Mouse (Mus musculus): ENCODE results near the gene Eml2.

Eml2 gene

GRCm38 (mm10) chr7:19235092-19235671 is 59.0 kb downstream of the Eml2 start:
- no peak for DNase-seq

DNA sequence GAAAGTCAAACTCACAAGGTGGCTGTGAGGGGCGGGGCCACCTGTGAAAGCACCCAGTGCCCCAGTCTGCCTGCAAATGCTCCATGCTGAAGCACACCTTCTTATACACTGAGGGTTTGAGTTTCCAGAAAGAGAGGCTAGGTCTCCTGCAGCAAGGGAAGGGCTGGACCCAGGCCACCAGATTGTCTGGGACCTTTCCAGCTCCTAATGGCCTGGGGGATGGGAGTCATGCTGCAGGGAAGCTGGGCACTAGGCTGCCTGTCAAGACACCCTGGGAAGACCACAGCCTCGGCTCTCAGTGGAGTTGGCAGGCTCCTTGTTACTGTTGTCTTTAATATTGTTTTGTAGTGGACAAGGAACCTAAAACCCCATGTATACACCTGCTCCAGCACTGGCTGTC is 60.2 kb downstream of the Eml2 start:
- no peak for DNase-seq

DNA sequence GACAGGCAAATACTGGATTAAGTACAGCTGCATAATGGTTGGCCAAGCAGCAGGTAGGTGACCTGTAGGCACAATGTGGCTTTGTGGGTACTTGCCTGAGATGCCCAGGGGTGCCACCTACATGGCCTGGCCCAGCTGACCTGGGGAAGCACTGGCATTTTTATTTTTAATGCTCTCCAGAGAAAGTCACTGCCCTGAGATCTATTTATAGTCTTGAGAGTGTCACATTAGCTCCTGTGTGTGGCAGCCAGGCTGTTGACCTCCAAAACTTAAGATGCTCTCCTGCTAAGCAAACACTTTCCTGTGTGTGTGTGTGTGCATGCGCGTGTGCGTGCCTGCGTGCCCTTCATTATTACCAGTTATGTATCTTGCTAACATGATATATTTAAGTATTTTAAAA is 62.1 kb downstream of the Eml2 start:
- DNase-seq = no peak

DNA sequence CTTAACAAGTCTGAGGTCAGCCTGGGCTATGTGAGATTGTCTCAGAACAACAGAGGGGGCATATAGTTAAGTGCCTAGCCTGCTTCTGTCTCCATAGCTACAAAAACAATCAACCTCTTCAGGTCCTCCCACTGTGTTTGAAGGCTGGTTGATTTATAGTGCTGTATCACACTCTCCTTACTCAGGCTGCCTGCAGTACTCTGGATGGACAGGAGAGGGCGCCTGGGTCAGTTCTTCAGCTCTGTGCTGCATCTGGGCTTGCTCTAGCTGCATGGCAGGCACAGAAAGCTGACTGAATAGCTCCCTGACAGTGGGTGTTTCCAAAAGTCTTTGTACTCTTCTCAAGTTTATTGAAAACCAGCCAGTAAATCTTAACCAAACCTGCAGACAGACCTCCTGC is 63.2 kb downstream of the Eml2 start:
- peak; percentile 90 for DNase-seq

DNA sequence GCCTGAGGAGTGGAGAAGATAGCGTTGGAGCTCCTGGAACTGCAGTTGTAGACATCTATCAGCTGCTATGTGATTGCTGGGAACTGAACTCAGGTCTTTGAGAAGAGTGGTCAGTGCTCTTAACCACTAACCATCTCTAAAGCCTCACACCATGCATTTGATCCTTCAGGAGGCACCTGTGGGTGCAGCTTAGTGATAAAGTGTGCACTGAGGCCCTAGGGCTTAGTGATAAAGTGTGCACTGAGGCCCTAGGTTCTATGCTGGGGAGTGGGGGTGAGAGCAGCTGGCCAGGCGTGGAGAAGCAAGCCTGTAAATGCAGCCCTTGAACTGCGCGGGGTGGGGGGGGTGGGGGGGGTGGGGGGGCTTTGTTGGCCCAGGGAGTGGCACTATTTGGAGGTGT is 63.8 kb downstream of the Eml2 start:
- no peak for DNase-seq

DNA sequence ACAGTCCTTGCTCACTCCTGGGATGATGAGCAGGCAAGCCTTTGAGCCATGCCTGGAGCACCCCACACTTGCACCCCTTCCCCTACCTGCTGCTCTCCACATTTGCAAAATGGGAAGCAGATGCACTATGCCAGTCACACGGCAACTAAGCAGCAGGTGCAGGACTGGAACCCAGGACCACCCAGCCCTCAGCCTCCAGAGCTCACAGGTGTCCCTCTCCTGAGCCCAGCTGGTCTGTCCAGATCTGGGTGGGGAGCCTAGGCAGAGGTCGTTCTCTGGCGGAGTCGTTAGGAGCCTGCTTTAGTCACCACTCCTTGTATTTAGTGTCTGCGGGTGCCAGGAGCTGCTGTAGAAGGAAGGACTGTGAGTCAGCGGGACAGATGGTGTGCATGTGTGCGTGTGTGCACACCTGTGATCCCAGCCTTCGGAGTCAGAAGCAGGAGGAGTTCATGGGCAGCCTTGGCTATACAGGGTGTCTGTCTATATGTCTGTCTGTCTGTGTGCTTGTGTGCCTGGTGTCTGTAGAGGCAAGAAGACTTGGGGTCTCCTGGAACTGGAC is 64.8 kb downstream of the Eml2 start:
- peak; percentile 51 for DNase-seq

DNA sequence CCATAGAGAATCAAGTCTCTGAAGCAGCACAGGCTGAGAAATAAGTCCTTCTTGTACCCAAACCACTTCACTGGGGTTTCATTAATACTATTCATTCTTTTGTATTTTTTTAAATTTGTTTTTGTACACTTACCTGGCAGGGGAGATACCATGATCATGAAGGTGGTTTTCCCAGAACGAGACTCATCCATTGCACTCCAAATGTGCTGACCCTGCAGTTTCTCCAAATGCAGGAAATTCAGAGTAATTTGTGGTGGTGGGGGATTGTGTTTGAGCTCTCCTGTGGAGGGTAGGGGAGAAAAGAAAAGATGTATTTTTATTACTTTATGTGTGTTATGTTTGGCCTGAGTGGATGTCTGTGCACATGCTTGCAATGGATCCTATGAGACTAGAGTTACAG is 65.8 kb downstream of the Eml2 start:
- no peak for DNase-seq

GRCm38 (mm10) chr7:19243858-19244257 is 67.6 kb downstream of the Eml2 start:
- DNase-seq = peak; percentile 46

GRCm38 (mm10) chr7:19245083-19245482 is 68.9 kb downstream of the Eml2 start:
- no peak for DNase-seq

DNA sequence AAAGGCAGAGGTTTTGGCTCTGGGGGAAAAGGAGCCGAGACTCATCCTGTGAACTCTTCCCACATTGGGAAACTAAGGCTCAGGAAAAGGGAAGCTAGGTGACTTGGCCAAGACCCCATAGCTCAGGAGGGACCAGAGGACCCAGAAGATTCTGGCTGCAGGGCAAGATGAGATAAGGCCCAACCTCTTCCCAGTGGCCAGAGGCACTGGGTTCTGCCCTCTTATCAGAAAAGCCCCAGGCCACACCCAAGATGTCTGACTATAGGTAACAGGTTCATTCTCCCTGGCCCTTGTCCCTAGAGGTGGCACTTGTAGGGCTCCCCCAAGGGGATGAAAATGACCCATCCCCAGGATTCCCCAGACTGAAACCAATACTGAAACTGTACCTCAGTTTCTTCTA is 70.6 kb downstream of the Eml2 start:
- no peak for DNase-seq

GRCm38 (mm10) chr7:19247511-19247910 is 71.3 kb downstream of the Eml2 start:
- no peak for DNase-seq

- DNase-seq = no peak
Measured at GRCm38 (mm10) chr7:19252078-19252477, 75.9 kb downstream of the Eml2 start.

DNA sequence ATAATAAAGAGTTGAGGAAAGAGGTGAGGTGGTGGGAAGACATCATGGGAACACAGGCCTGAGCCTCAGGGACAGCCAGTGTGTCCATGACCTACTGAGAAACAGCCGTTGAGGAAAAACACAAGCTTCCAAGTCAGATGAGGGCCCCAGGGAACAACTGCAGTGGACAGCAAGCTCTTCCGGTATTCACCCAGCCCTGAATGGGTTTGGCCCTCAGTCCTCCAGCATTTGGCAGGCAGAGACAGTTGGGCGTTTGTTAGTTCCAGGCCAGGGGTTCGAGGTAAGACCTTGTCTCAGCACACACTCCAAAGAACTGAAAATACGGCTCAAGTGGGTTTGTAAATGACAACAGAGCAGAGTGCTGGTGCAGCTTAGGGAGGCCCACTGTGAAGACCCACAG is 77.2 kb downstream of the Eml2 start:
- DNase-seq = no peak

DNA sequence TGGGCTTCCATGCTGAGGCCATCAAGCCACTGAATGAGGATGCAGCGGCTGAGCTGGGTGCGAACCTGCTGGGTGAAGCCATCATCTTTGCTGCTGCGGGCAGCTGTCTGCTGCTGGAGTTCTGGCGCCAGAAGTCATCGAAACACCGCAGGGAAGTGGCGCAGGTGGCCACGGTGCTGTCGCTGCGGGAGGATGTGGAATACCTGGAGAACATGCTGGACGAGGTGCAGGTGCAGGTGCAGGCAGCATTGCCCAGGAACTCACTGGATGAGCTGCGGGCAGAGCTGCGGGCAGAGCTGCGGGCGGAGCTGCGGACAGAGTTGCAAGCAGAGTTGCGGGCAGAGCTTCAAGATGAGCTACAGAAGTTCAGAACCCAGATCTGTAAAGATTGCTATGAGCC is 79.2 kb downstream of the Eml2 start:
- no peak for DNase-seq

Measured in right cerebral cortex, adult 18-20 months (tissue).